Mouse (Mus musculus) kidney, adult 8-10 months (tissue): Measurements from ENCODE around the gene Helz.
A peak's percentile ranks its signal among the peaks of the same experiment; 100 is the strongest.

Experiments
- DNase-seq, 2 experiments: peaks; one replicate each; pipeline ENCODE4 v3.0.0; 2022

Gene Helz

DNA sequence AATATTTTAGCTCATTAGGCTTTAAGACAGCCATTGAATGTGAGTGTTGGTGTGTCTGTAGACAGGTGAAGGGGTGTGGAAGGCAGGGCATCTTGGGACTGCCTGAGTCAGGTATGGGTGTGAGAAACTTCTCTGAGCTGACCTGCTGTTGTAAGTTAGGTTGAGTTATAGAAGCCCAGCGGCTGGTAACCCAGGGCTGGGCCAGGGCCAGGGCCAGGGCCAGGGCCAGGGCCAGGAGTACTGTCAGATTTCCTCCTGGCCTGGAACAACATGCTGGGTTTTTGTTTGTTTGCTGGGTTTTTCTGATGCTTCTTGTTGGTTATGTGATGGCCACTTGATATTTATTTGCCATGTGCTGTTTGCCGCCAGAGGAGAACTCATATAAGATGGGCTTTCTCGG lies 76.9 kb downstream of the Helz start:
- no peak for DNase-seq

DNA sequence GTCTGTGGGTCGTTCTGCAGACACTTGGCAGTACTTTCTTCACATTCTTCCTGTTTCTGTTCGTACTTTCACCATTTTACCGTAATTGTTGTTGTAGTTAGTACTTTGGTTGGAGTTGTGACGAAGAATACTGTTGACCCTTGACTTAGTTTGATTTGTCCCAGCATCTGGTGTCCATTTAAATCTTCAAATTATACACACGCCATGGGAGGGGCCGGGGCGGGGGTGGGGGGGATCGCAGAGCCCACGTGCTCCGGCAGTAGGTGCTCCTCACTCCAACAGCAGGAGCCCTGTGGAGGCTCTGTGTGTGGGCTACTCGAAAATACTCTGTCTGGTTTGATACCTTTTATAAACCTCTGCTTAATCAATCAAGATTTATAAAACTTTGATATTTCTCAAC lies 78.0 kb downstream of the Helz start:
- no peak for DNase-seq

DNA sequence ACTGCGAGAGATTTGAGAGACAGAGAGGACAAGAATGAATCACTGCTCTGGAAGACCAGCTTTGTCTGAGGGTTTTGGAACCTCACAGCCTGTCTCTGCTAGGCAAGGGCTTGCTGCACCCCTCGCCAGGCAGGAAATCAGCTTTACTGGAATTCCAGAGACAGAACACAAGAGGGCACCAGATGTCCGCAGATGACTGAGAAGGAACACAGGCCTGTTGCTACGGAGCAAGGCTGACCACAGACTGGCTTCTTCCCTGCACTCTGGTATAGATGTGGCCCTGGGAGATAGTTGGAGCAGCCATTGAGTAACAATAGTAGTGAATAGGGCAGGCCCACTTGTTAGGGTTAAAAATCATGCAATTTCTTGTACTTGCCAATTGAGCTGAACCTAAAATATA lies 81.8 kb downstream of the Helz start:
- peak; percentile 16 to 26 for DNase-seq

DNA sequence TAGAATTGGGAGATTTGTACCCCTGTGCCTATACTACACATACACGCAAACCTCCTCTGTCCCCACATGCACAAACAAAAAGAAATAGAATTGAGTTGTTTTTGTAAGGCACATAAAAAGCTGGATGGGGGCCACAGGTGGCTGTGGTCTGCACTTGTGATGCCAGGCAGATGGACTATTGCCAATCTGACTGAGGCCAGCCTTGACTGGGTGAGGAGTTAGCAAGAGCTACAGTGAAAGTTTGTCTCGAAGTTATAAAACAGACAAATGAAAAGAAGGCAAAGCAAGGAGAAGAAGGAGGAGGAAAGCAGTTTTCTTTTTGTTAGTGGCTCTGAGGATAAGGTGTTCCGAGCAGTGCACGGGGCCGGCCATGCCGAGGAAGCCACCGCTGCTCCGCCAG lies 82.2 kb downstream of the Helz start:
- DNase-seq, result no peak

DNA sequence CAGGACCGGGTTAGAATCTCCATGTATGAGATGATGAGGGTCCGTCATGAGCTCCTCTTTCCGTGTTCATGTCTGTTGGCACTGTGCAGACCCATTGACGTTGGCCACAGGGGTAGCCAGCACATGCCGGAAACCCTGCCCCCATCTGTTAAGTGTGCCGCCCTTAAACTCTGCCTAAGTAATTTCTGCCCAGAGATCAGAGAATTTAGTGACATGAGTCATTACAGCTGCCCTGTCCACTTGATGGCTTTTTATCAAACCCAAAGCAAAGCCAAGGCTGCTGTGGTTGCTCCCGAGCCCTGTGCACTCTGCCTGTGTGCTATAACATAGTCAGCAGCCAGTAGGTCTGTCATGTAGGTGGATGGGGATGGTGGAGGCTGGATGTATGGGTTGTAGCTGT lies 83.4 kb downstream of the Helz start:
- no peak for DNase-seq

DNA sequence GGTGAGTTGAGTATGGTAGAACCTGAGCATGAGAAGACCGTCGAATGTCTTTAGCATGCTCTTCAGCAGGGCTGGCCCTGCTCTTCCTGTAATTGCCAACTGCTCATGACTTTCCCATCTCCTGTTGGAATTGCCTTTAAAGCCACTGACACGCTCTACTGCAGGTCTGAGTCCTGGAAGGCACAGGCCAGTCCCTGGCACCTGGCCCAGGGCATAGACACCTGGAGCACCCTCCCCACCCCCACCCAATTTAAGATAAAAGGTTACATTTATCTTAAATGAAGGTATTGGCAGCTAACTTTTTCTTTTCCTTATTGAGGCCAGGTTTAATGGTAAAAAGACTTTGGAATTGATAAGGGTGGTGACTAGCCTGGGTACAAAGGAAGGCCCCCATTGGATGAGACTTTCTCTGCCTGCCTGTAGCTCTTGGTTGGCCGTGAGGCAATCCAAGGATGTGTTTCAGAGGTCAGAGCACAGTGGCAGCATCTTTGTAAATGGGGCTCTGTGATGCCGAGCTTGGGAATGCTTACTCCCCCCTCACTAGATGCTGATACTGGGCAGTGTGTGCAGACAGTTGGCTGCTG lies 85.9 kb downstream of the Helz start:
- DNase-seq, result no peak

DNA sequence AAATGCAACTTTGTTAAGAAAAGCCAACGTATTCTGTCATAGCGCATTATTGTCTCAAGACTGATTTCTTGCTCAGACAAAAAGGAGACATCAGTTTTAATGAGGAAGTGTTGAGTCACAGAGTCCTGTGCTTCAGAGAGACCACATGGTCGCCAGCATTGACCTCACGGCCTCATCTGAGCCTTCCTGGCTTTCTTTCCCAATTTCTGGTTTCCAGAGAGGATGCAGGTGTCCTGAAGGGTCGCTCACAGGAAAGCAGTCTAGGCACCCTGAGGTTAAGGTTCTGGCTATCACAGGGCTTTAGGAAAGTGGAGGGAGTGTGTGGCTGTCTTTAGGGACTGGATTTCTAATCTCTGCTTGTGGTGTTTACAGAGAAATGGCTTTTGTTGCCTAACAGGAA lies 90.4 kb downstream of the Helz start:
- no peak for DNase-seq

DNA sequence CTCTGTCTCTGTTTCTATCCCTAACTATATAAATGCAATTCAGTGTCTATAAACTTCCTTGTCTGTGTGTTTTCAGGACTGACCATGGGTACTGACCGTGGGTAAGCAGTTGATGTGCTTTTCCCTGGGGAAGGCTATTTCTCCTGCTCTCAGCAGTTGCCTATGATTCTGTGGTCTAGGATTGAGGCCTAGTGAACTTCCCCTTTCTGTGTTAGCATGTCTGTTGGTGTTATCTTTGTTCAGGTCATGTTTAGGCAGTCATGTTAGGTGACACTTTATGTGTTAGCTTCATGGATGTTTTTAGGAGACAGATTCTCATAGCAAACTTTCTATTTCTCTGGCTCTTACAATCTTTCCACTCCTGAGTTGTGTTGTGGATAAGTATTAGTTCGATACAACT lies 91.9 kb downstream of the Helz start:
- no peak for DNase-seq

DNA sequence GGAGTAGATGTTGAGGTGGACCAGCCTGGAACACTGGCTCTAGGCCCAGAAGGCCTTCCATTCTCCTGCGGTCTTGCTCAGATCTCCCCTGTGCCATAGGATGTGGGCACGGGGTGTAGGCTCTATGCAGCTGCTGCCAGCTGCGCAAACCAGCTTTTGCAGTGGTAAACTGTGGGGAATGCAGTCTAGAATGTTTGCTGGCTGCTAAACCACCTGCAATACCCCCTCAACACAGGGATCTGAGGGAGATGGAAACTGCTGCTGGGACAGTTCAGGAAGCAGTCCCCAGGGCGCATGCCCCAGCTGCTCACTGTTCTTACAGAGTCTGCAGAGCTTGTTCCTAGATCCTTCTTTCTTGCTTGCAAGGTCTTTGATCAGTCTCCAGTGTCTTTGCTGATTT lies 96.7 kb downstream of the Helz start:
- DNase-seq, result no peak

DNA sequence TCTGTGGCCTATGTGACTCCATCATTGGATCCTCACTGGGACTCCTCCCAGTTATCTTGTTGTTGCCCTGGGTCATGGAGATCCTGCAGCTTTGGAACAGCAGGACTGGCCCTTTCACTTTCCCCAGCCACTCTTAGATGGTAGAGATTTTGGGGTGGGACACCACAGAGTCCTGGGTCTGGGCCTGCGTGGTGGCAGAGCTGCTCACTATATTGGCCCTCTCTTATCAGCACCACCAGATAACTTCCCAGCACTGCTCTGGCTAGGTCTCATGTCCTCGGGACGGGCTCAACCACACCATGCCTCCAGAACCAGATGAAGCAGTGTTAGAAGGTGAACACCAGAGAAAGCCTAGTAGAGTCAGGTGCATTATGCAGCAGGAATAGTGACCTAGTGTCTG lies 99.6 kb downstream of the Helz start:
- DNase-seq, result no peak

DNA sequence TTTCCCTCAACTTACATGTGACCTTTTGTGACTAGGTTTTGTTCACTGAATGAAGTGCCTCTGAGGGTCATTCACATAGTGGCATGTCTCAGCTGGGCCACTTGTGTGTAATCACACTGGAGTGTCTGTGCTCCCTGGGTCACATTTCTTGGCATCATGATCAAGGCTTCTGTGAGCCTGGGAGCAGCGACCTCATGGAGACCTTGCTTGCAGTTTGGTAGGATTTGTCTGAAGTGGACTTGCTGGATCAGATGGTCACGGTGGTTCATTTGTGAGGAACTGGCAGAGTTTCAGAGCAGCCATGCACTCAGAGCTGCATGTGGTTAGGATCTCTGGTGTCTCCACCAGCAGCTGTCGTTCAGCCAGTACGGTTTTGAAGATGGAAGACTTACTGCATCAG lies 100.9 kb downstream of the Helz start:
- no peak for DNase-seq

DNA sequence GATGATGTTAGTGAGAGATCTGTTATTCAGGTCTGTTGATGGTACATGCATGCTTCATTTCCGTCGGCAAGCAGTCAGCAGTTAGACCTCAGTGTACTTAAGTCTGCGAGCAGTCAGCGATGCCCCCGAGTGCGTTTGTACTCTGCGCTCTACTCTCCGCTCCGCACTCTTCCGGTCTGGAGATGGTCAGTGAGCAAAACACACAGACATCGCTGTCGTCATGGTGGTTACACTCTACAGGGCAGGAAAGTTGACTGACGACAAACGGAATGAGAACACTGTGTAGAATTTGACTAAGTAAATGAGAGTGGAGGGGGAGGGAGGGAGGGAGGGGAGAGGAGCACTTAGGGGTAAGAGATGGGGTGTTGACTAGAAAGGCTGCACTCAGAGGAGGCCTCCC lies 101.7 kb downstream of the Helz start:
- DNase-seq, result no peak

DNA sequence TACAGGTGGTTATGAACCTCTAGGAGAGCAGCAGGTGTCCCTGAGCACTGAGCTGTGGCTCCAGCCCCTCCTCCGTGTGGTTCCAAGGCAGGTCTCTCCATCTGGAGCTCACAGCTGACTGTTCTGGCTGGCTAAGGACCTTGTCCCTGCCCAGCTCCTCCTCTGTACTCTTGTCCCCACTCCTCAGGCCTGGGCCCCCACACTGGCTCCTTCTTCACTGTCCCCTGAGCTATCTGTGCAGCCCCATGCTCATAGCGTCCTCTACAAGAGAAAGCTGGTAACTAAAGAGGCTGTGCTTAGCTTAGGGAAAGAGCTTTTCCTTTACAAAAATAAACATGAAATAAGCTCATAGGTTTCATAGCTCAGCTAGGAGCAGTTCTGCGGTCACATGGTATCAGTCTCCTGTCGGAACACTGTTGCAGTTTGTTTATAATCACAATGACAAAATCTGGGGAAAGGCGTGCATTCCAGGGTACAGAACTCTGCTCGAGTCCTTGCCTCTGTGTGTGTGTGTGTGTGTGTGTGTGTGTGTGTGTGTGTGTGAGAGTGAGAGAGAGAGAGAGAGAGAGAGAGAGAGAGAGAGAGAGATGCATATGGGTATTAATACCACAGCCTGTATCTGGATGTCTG lies 102.8 kb downstream of the Helz start:
- no peak for DNase-seq

DNA sequence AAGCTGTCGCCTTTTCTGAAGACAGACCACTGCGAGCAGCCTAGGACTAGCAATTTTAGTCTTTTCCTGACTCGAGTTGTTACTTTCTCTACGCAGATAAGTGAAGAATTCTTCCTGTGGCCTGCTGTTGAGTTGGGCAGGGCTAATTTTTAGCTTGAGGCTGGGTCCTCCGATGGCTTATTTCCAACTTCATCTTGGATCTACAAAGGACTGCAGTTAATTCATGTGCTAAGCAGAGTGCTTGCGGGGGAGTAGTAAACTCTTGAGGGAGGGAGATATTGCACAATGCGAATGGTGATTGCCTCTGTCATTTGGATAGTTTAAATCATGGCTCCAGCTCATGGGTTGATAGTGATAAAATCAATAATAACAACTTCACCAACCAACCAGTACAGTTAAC lies 103.7 kb downstream of the Helz start:
- no peak for DNase-seq

DNA sequence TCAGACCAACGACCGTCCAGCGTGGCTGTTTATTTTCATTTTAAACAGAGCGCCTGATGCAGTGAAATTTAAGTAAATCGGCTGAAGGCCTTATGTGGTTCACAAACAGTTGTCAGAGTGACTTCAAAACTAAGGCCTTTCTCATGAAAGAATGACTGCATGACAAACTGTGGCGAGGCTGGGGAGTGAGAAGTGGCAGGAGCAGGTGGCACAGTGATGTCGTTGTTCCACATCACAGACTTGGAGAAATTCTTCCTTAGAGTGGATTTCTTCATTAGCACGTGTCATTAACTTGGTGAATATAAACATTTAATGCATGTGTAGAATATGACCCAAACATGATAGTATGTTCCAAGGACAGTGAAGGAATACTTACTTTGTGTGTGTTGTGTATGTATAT lies 104.4 kb downstream of the Helz start:
- DNase-seq, result no peak

DNA sequence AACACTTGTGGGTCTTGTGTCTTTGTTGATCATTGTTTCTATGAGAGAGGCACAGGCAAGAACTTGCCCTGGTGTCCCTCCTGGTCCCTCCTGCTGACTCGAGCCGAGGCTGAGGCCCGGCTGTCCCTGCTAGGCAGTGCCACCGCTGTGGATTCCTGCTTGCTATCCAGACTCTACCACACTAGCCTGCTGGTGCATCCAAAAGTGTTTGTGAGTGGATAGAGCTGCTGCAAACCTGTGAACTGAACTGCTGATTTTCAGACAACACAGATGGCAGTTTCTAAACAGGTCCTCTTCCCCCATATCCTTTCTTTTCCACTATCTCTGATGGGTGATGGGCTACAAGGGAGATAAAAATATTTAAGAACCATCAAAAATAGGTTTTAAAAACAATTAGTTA lies 107.8 kb downstream of the Helz start:
- no peak for DNase-seq

DNA sequence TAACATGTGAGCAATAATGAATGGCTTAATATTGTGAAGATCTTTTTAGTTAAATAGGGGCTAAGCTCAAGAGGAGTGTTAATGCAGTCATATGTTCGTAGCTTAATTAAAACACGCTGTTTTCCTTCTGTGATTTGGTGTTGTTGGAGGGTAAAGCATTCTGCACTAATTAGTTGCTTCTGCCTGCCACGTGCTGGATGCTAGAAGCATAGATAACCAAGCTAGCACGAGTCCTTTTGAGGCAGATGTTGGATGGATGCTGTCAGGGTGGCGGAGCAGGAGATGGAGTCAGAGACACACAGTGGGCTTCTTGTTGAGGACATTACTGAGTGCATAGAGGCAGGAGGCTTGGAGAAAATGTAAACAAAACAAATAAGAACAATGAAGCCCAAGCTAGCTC lies 109.4 kb downstream of the Helz start:
- no peak for DNase-seq

DNA sequence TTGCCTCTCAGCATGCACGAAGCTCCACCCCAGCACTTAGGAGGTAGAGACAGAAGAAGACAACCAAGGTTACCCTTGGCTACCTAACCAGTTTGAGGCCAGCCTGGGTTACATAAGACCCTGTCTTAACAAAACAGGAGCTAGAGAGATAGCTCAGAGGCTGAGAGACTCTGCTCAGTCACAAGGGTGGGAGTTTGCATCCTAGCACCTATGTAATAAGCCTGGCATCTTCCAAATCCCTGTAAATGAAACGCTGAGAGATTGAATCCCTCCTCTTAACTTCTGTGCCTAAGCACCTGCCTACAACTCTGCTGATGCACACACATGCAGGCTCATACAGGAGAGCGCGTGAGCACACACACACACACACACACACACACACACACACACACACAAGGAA lies 112.7 kb downstream of the Helz start:
- no peak for DNase-seq

DNA sequence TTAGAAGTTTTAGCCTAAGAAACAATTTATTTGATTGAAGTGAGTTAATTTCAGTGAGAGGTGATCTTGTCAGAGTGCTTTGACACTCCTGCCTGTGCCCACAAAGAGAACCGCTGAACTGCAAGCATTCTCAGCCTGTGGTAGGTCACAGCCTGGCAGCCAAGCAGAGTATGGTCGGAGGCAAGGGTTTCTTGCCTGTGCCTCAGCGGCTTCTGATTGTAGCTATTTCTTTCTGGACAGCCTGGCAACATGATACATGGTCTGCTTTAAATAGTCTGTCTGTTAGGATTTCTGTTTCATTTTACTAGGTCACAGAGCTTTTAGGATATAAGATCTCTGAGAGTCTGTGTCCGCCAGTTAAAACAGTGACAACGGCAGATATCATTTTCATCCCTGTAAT lies 114.9 kb downstream of the Helz start:
- no peak for DNase-seq

DNA sequence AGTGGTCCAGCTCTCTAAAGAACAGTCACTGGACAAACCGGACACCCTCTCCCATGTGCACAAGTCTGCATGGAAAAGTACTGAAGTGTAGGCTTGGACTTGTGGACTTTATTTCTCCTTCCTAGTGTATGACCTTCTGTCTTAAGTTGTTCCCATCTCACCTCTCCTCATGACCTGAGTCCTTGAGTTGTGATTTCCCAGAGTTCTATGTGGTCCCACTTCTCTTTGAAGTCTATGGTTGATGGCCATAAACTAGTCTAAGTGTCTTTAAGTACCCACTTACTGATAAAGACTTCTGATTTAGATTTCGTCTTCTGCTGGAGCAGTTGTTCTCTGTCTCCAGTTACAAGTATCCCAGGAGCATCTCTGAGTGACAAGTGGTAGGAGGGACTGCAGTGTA lies 119.8 kb downstream of the Helz start:
- DNase-seq, result no peak

DNA sequence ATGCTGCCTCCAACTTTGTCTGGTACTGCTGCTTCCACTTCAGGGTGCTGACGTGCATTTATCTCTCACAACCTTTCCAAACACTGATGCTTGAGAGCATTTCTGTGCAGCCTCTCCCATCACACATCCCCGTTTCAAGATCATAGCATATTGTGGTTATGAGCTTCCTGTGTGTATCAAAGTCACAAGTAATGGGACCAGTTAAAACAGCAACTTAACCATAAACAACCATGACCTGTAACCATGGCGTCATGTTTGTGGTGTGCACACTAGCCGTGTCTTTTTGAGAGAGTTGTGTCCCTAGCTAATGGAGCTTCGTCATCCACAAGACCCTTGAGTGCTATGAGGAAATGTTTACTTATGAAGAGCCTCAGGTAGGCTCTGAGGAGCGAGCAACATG lies 120.5 kb downstream of the Helz start:
- no peak for DNase-seq

DNA sequence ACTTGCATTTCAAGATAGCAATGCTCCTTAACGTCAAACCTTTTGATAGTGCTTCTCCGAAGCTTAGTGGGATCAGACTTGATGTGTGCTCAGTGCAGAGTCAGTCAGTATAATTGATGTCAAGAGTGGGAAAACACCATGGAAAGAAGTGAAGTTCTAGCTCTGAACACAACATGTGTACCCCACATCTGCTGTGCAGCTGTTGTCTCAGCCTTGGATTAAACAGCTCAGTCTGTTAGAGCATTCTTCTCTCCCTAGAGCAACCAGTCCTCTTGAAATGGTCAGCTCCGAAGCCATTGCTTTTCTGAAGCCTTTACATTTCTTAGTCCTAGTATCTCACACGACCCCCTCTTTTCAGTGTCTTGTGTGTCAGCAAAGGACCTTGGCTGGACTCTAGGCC lies 121.2 kb downstream of the Helz start:
- no peak for DNase-seq

DNA sequence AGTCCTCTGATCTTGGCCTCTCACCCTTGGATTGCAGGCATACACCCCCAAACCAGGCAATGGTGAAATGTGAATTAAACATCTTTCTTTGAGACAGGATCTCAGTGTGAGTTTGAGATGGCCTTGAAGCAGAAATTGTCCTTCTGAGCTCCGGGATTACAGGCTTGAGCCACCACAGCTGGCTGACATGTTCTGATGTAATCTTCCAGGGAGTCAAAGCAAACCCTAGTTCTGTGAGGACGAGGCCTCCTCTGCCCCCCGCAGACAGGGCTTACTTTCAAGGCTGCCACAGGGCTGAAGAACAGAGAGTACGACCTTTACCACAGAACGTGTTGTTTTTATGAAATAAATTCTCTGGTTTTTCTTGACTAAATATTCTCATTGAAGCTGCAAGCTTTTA lies 126.3 kb downstream of the Helz start:
- no peak for DNase-seq

DNA sequence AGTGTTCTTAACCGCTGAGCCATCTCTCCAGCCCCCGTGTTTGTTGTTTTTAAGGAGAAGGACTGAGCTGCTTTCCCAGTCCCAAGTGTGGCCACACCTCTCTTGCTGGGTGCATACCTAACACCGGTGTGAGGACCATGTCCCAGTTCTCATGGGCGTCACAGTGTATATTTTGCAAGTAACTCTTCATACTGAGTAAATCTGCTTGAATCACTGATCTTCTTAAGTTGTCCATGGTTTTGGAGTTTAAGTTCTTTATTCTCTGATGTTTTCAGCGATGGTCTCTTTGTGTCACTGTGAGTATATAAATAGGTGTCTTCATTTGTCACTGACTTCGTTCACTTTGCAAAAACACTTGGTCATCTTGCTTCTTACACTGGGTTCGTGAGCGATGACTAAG lies 126.9 kb downstream of the Helz start:
- no peak for DNase-seq

DNA sequence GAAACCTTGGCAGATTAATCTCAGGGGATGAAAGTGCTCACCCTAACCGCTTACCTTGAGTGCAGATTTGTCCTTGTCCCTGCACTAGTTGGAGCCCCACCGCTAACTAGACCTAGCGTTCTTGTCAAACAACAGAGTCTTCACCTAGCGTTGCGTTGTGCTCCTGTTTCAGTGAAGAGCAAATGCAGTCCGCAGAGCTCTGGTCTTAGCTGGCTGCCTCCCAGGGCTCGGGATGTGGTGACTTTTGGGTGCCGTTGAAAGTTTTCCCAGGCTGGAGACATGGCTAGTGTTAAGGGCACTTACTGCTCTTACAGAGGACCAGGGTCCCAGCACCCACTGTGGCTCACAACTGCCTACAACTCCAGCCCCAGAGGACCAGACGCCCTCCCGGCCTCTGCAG lies 127.5 kb downstream of the Helz start:
- no peak for DNase-seq
